Mouse (Mus musculus) heart, adult 9 months (tissue): ENCODE measurements around the gene Tdpoz2.
"Not testable (repeated sequence)": the region's sequence is repeated elsewhere in the genome, so short reads cannot be mapped to it uniquely, and the experiment has no call there.

Experiments used
- DNase-seq, 2 experiments: peaks; one replicate each; pipeline ENCODE4 v3.0.0; 2022; ENCODE audit warnings: low spot score in 2 of 2

The Tdpoz2 gene

GRCm38 (mm10) chr3:93652586-93652985 is at the start of gene Tdpoz2:
Gene Tdpoz2 (minus strand): TSS chr3:93652686.
- DNase-seq, result no peak

GRCm38 (mm10) chr3:93692970-93693369 is 40.5 kb upstream of the Tdpoz2 start, which contains the start of gene Gm37596:
Gene Gm37596 (minus strand): TSS chr3:93693070.
- DNase-seq, result not testable (repeated sequence)

- DNase-seq, result not testable (repeated sequence)
Measured at GRCm38 (mm10) chr3:93676210-93676609, 23.7 kb upstream of the Tdpoz2 start, which contains the start of gene Tdpoz1. Gene Tdpoz1 (minus strand): TSS chr3:93676310.

- not testable (repeated sequence) for DNase-seq
Measured at GRCm38 (mm10) chr3:93670805-93671503, 18.5 kb upstream of the Tdpoz2 start.

GRCm38 (mm10) chr3:93654260-93654659 is 1.8 kb upstream of the Tdpoz2 start:
- DNase-seq, result no peak

GRCm38 (mm10) chr3:93630917-93631714 is 21.4 kb downstream of the Tdpoz2 start:
- not testable (repeated sequence) for DNase-seq

- not testable (repeated sequence) for DNase-seq
Measured at GRCm38 (mm10) chr3:93608970-93609369, 43.5 kb downstream of the Tdpoz2 start.

- no peak for DNase-seq
Measured at GRCm38 (mm10) chr3:93601903-93602302, 50.6 kb downstream of the Tdpoz2 start.
